Mouse (Mus musculus) heart, postnatal 4 days (tissue): ENCODE measurements at regions not wholly inside any gene's neighbourhood (a gene's known extent, or its start where the extent isn't known, plus 50 kb on each side); places are given as distances from the start of the nearest gene placed in this dataset.
"Not testable (repeated sequence)": the region's sequence is repeated elsewhere in the genome, so short reads cannot be mapped to it uniquely, and the experiment has no call there.

Experiments
- DNase-seq: peaks from one replicate; pipeline ENCODE4 v3.0.0; 2021

- no peak for DNase-seq
Observed at GRCm38 (mm10) chr2:55182416-55182815, 253.4 kb upstream of the Kcnj3 start.

- no peak for DNase-seq
Observed at GRCm38 (mm10) chr2:55206891-55207290, 228.9 kb upstream of the Kcnj3 start.

GRCm38 (mm10) chr2:55208620-55209019 lies 227.2 kb upstream of the Kcnj3 start:
- no peak for DNase-seq

GRCm38 (mm10) chr2:55209848-55210390 lies 225.9 kb upstream of the Kcnj3 start:
- no peak for DNase-seq

GRCm38 (mm10) chr2:55211281-55211680 lies 224.5 kb upstream of the Kcnj3 start:
- no peak for DNase-seq

GRCm38 (mm10) chr2:55222046-55222445 lies 213.7 kb upstream of the Kcnj3 start:
- no peak for DNase-seq

- not testable (repeated sequence) for DNase-seq
Observed at GRCm38 (mm10) chr2:55222741-55223140, 213.0 kb upstream of the Kcnj3 start.

GRCm38 (mm10) chr2:55228131-55228797 lies 207.5 kb upstream of the Kcnj3 start:
- no peak for DNase-seq

GRCm38 (mm10) chr2:55231841-55232240 lies 203.9 kb upstream of the Kcnj3 start:
- no peak for DNase-seq

GRCm38 (mm10) chr2:55253134-55253533 lies 182.6 kb upstream of the Kcnj3 start:
- no peak for DNase-seq

GRCm38 (mm10) chr2:55262721-55263278 lies 173.0 kb upstream of the Kcnj3 start:
- DNase-seq = no peak

GRCm38 (mm10) chr2:55263847-55264449 lies 171.8 kb upstream of the Kcnj3 start:
- no peak for DNase-seq

- DNase-seq = peak; percentile 33
Observed at GRCm38 (mm10) chr2:55306387-55306786, 129.4 kb upstream of the Kcnj3 start.

GRCm38 (mm10) chr2:55315627-55316026 lies 120.1 kb upstream of the Kcnj3 start:
- no peak for DNase-seq

GRCm38 (mm10) chr2:55354061-55354460 lies 81.7 kb upstream of the Kcnj3 start:
- not testable (repeated sequence) for DNase-seq
